17 mouse cellular contexts compared by ENCODE assay signal in genomic region chr16:96201485-96202232, GRCm38 (mm10). TPM values are rescaled to one million over a fixed set of nuclear protein-coding genes. Genes with fewer than 3 reads are reported as not detected.
DNase-seq lines count a peak whose midpoint lies in the region; ATAC-seq and TF ChIP-seq lines count a peak whose summit lies in the region.
"Had no signal": no experiment of that assay in that cellular context is flagged by ENCODE, and none has a peak within 500 bp of the region (broad histone marks: within the 10 kb centered on the region; RNA-seq: fewer than 3 reads in every experiment).

No protein-coding gene starts in this region.

- H3K27ac ChIP-seq in kidney, postnatal 0 days, result no peak overlapping the region
- H3K27ac ChIP-seq: embryonic facial prominence, embryonic 13.5 days; midbrain, embryonic 12.5 days; neural tube, embryonic 12.5 days had no signal

- intact Hi-C loops in heart, postnatal 10 days (cut with DNase I), result loop anchor here (2.0 kb wide), 1 partner anchor 43 kb away; no protein-coding TSS in a partner anchor

- peak; percentile 13 for DNase-seq in embryo, embryonic 11 days
- no peak for DNase-seq in embryo, embryonic 10 days (ENCODE audit: low spot score)
- peak; percentile 21 for DNase-seq in kidney, postnatal 0 days (ENCODE audit: low spot score)
- no peak for DNase-seq in kidney, adult 11 months
- peak; percentile 41 to 52 for DNase-seq in heart, postnatal 10 days
- no peak for DNase-seq in B cell, adult 2 months
- no peak for DNase-seq in testis, postnatal 10 days (ENCODE audit: low spot score)
- DNase-seq: cerebellum, adult 11 months; kidney, adult 18-20 months; layer of hippocampus, postnatal 36 days; lung, postnatal 10 days; thymus, postnatal 14 days had no signal

- H3K9me3 ChIP-seq in kidney, postnatal 0 days (replicated peaks; ENCODE audit: low read length), result no peaks in the 10 kb centered on the region
- H3K9me3 ChIP-seq: embryonic facial prominence, embryonic 13.5 days; midbrain, embryonic 12.5 days; neural tube, embryonic 12.5 days had no signal

- no peak overlapping the region for H3K4me2 ChIP-seq in kidney, postnatal 0 days (ENCODE audit: low read length)

- H3K9ac ChIP-seq in kidney, postnatal 0 days (ENCODE audit: low read depth, low read length), result no peak overlapping the region
- H3K9ac ChIP-seq: embryonic facial prominence, embryonic 13.5 days; midbrain, embryonic 12.5 days had no signal

- no peak overlapping the region for H3K4me3 ChIP-seq in kidney, postnatal 0 days (replicated peaks; ENCODE audit: low read depth, low read length)
- H3K4me3 ChIP-seq: midbrain, embryonic 12.5 days; neural tube, embryonic 12.5 days had no signal

- H3K36me3 ChIP-seq in kidney, postnatal 0 days (ENCODE audit: insufficient read depth, low read length), result no peaks in the 10 kb centered on the region
- H3K36me3 ChIP-seq: embryonic facial prominence, embryonic 13.5 days; midbrain, embryonic 12.5 days; neural tube, embryonic 12.5 days had no signal

- ATAC-seq in kidney, postnatal 0 days (replicated peaks; ENCODE audit: low FRiP score, low read depth), result no peak
- ATAC-seq: forebrain, embryonic 14.5 days had no signal

- 61% methylated on average over 11 of the region's 11 CpGs for WGBS in kidney, postnatal 0 days

- no peaks in the 10 kb centered on the region for H3K27me3 ChIP-seq in kidney, postnatal 0 days (ENCODE audit: insufficient read depth, low read length)
- H3K27me3 ChIP-seq: midbrain, embryonic 12.5 days; neural tube, embryonic 12.5 days had no signal

- no peak for TF ChIP-seq CTCF in kidney, postnatal 0 days (IDR thresholded peaks at IDR 0.05; ENCODE audit: low read depth)

- H3K4me1 ChIP-seq in kidney, postnatal 0 days (replicated peaks; ENCODE audit: insufficient read depth, low read length), result peaks cover 14% of the 10 kb centered on the region

RNA-seq across cellular contexts. Expression of gene Sh3bgr, which starts 1.4 kb away (rescaled TPM):
- polyA plus RNA-seq in kidney, postnatal 0 days (2015; fragmentation: Nextera tagmentation; extraction: Ambion mirVana), result 3.3 and 3.6 TPM in 2 replicates
- total RNA-seq in heart, postnatal 10 days (2021), result 100 to 1,000 TPM; 593 to 606 TPM
- polyA plus RNA-seq: liver, adult 2 months had no signal

RNA-seq across cellular contexts. Expression of gene Lca5l, which starts 9.6 kb away (rescaled TPM):
- polyA plus RNA-seq in kidney, postnatal 0 days (2015; fragmentation: Nextera tagmentation; extraction: Ambion mirVana), result 1.6 TPM in 2 replicates
- total RNA-seq in heart, postnatal 10 days (2021), result 1 to 10 TPM; 1.3 to 1.4 TPM
- polyA plus RNA-seq: liver, adult 2 months had no signal

RNA-seq across cellular contexts. Expression of gene B3galt5, which starts 33.9 kb away (rescaled TPM):
- 4.8 and 5.6 TPM in 2 replicates for polyA plus RNA-seq in kidney, postnatal 0 days (2015; fragmentation: Nextera tagmentation; extraction: Ambion mirVana)
- not detected for total RNA-seq in heart, postnatal 10 days (2021)
- total RNA-seq: liver, adult 2 months had no signal

RNA-seq across cellular contexts. Expression of gene Wrb, which starts 56.5 kb away (rescaled TPM):
- polyA plus RNA-seq in kidney, postnatal 0 days (2015; fragmentation: Nextera tagmentation; extraction: Ambion mirVana), result 47.8 and 55.9 TPM in 2 replicates
- total RNA-seq in heart, postnatal 10 days (2021), result 10 to 100 TPM; 12.8 to 18.2 TPM

Comparison
In these comparisons a context has a peak if more than half of its experiments do, and no peak if none do; other contexts are left out.
1. DNase-seq: peak in embryo, embryonic 11 days (single experiment), kidney, postnatal 0 days (single experiment) and heart, postnatal 10 days (2 of 2); none in embryo, embryonic 10 days (single experiment), kidney, adult 11 months (single experiment), B cell, adult 2 months (0 of 2) and testis, postnatal 10 days (single experiment).